Mouse (Mus musculus): Measurements from ENCODE around the gene Mgat1. TPM values are rescaled to one million over a fixed set of nuclear protein-coding genes. Genes with fewer than 3 reads are reported as not detected.

Mgat1 gene
- polyA plus RNA-seq, 1 experiment from 2014 or later: 35.1 TPM

DNA sequence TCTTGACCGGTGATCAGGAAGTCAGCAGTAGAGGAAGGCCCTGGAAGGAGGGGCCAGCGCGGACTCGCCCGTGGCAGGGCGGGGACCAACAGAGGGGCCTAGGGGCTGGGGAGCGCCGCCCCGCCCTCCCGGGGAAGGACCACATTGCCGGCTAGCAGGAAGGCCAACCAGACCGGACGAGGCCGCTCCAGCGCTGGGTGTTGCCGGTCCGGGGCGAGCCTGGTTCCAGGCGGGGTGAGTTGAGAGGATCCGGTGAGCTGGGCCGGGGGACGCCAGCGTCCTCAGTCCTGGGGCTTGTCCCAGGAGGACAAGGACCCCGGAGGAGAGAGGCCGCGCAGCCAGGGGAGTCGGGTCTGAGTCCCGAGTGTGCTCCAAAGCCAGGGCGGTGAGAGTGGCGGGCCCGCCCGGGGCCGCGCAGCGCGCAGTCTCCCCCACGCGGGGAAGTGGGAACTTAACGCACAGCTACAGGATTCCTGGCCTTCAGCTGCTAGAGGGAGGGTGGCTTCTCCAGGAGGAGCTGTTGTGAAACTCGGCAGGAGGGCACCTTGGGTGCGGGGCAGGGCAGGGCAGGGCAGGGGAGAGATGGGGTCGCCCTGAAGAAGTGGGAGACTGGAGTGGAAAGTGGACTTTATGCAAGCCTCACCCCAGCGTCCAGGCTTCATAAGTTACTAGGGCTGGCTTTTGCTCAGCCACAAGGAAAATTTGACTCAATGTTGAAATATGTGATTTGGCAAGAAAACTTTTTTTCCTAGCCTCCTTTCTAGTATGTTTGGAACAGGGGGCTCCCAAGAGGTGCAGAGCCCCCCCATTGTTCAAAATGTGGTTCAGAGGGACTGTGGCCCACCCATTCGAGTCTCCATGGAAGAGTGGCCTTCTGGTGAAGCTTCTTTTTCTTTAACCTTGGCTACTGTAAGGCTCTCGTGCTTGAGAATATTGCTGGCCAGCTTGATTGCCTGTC is 6.7 kb downstream of the Mgat1 start:
- peaks cover 38% of the 10 kb centered on the region for H3K36me3 ChIP-seq (replicated peaks)
- no peaks in the 10 kb centered on the region for H3K27me3 ChIP-seq
- H3K27ac ChIP-seq (replicated peaks): peak overlapping the region; percentile 92
- H3K9me3 ChIP-seq (replicated peaks): no peaks in the 10 kb centered on the region
- peak; percentile 94 for ATAC-seq (ENCODE audit: insufficient read depth)
- H3K4me3 ChIP-seq (replicated peaks): peak overlapping the region; percentile 75
- H3K9ac ChIP-seq: peak overlapping the region; percentile 86
- peak overlapping the region; percentile 82 for H3K4me2 ChIP-seq
- under 1% methylated on average over 45 of the region's 45 CpGs for WGBS (ENCODE audit: insufficient replicate concordance)
- peaks cover 96% of the 10 kb centered on the region for H3K4me1 ChIP-seq (replicated peaks)

DNA sequence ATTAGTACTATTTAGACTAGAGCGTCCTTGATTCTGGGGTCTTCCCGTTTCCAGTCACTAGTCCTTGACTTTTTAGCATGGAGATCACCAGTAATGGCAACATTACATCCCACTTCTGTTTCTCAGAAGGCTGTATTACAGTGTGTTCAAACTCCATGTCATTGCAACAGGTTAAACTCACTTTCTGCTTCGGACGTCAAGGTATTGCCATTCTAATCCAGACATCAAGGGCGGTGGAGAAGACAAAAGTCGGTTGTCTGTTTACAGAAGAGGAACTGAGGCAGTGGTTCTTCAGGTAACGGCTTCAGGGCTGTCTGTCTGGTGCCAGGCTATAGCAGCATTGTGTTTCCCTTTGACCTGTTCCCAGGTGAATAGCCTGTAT is 7.4 kb downstream of the Mgat1 start:
- H3K36me3 ChIP-seq (replicated peaks): peaks cover 45% of the 10 kb centered on the region
- H3K4me1 ChIP-seq (replicated peaks): peaks cover 92% of the 10 kb centered on the region
- no peaks in the 10 kb centered on the region for H3K27me3 ChIP-seq
- H3K4me3 ChIP-seq (replicated peaks): peak overlapping the region; percentile 75
- peak overlapping the region; percentile 82 for H3K4me2 ChIP-seq
- no peak for ATAC-seq (ENCODE audit: insufficient read depth)
- H3K9me3 ChIP-seq (replicated peaks): no peaks in the 10 kb centered on the region
- H3K9ac ChIP-seq: peak overlapping the region; percentile 86
- WGBS (ENCODE audit: insufficient replicate concordance): 19% methylated on average over 7 of the region's 7 CpGs
- H3K27ac ChIP-seq (replicated peaks): peak overlapping the region; percentile 92

DNA sequence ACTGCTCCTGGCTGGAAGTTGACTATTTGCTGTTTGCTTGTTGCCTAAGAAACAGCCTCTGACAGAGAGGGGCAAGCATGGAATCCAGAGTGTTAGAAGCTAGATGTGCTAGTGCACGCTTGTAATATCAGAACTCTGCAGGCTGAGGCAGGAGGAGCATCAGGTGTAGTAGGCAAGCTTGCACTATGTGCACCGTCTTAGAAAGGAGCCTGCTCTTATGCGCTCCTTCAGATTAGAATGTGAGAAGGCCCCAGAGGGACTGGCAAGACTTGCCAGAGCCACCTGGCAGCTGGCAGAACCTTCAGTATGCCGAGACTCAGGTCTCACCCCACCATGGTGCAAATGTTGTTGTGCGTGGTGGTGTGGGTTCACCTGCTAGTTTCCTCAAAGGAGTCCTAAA is 8.1 kb downstream of the Mgat1 start:
- ATAC-seq (ENCODE audit: insufficient read depth): no peak
- Histone ChIP-seq H3K4me3 (replicated peaks) (peak overlapping the region; percentile 75), H3K4me1 (replicated peaks) (peaks cover 91% of the 10 kb centered on the region), H3K9me3 (replicated peaks) (no peaks in the 10 kb centered on the region), H3K9ac (peak overlapping the region; percentile 86), H3K27me3 (no peaks in the 10 kb centered on the region), H3K36me3 (replicated peaks) (peaks cover 52% of the 10 kb centered on the region), H3K27ac (replicated peaks) (peak overlapping the region; percentile 92), H3K4me2 (peak overlapping the region; percentile 82)
- WGBS (ENCODE audit: insufficient replicate concordance): 38% methylated on average over 5 of the region's 5 CpGs

DNA sequence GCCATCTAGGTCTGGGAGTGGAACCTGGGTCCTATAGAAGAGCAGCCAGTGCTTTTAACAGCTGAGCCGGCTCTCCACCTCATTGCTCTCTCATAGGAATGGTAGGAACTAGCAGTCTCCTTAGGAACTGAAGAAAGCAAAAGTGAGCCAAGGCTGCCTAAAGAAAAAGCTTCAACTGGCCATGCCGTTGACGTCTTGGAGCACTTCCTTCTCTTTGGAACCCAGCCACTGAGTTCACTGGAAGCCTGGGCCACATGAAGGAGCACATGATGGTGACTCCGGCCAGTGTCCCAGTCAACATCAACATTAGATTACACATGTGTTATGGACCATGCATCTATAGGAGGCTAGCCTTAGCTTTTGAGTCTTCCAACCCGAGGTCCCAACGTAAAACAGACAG is 9.0 kb downstream of the Mgat1 start:
- ATAC-seq (ENCODE audit: insufficient read depth): no peak
- 77% methylated on average over 6 of the region's 6 CpGs for WGBS (ENCODE audit: insufficient replicate concordance)

DNA sequence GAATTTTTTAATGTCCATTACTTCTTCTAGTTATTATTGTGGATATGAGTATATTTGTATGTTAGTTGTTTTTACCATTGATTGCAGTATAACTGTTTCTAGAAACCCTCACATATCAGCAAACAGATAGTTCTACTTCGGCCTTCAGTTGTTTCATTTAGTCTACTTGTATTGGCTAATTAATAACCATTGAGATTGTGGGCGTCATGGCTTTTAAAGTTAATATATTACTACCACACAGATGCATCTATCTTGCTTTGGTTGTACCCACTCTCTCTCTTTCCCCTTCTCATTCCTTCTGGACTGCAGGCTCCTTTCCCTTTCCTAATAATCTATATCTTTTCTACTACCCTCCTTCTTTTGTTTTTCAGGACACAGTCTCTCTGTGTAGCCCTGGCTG is 15.3 kb downstream of the Mgat1 start:
- H3K9ac ChIP-seq: no peak overlapping the region
- no peaks in the 10 kb centered on the region for H3K27me3 ChIP-seq
- H3K27ac ChIP-seq (replicated peaks): peak overlapping the region; percentile 42
- H3K4me3 ChIP-seq (replicated peaks): no peak overlapping the region
- H3K4me1 ChIP-seq (replicated peaks): peaks cover 44% of the 10 kb centered on the region
- H3K9me3 ChIP-seq (replicated peaks): no peaks in the 10 kb centered on the region
- H3K4me2 ChIP-seq: peak overlapping the region; percentile 8; the same call in 1 of the 2 replicates
- H3K36me3 ChIP-seq (replicated peaks): peaks cover 89% of the 10 kb centered on the region
- WGBS (ENCODE audit: insufficient replicate concordance): 71% methylated on average over 2 of the region's 2 CpGs
- ATAC-seq (ENCODE audit: insufficient read depth): no peak

More for the DNA sequence above, 9.0 kb downstream of the Mgat1 start:
- peaks cover 58% of the 10 kb centered on the region for H3K36me3 ChIP-seq (replicated peaks)
- H3K27me3 ChIP-seq: no peaks in the 10 kb centered on the region
- H3K27ac ChIP-seq (replicated peaks): no peak overlapping the region
- H3K9ac ChIP-seq: no peak overlapping the region
- H3K4me2 ChIP-seq: peak overlapping the region; percentile 82; the same call in 1 of the 2 replicates
- H3K4me1 ChIP-seq (replicated peaks): peaks cover 83% of the 10 kb centered on the region
- H3K4me3 ChIP-seq (replicated peaks): no peak overlapping the region
- no peaks in the 10 kb centered on the region for H3K9me3 ChIP-seq (replicated peaks)

DNA sequence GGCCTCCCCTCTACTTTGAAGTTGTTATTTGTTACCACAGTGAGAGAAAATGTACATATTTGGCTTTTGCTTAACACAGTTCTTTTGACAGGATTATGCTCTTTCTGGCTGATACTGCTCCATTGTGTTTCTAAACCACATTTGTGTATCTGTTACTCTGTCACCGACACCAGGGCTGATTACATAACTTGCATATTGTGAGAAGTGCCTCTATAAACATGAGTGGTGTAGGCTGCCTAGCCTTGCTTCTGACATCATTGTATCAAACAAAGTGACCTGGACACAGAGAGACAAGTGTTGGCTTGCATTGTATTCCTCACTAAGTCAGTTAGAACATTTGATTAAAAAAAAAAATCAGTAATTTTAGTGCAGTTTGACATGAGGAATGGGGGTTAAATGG is 15.8 kb downstream of the Mgat1 start:
- H3K9me3 ChIP-seq (replicated peaks): no peaks in the 10 kb centered on the region
- H3K4me1 ChIP-seq (replicated peaks): peaks cover 44% of the 10 kb centered on the region
- peak overlapping the region; percentile 42 for H3K27ac ChIP-seq (replicated peaks)
- no peak for ATAC-seq (ENCODE audit: insufficient read depth)
- 41% methylated on average over 1 of the region's 1 CpGs for WGBS (ENCODE audit: insufficient replicate concordance)
- H3K36me3 ChIP-seq (replicated peaks): peaks cover 89% of the 10 kb centered on the region
- H3K27me3 ChIP-seq: no peaks in the 10 kb centered on the region
- no peak overlapping the region for H3K4me3 ChIP-seq (replicated peaks)
- no peak overlapping the region for H3K4me2 ChIP-seq
- H3K9ac ChIP-seq: no peak overlapping the region

DNA sequence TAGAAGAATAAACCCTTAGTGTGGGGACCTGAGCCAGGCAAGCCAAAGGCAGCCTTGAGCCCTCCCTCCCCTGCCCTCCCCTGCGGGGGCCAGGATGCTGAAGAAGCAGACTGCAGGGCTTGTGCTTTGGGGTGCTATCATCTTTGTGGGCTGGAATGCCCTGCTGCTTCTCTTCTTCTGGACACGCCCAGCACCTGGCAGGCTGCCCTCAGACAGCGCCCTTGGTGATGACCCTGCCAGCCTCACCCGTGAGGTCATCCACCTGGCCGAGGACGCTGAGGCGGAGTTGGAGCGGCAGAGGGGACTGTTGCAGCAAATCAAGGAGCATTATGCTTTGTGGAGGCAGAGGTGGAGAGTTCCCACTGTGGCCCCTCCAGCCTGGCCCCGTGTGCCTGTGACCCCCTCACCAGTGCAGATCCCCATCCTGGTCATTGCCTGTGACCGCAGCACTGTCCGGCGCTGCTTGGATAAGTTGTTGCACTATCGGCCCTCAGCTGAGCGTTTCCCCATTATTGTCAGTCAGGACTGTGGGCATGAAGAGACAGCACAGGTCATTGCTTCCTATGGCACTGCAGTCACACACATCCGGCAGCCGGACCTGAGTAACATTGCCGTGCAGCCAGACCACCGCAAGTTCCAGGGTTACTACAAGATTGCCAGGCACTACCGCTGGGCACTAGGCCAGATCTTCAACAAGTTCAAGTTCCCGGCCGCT is 16.8 kb downstream of the Mgat1 start:
- Histone ChIP-seq H3K4me1 (replicated peaks) (peaks cover 37% of the 10 kb centered on the region), H3K36me3 (replicated peaks) (peaks cover 86% of the 10 kb centered on the region), H3K4me3 (replicated peaks) (no peak overlapping the region), H3K9me3 (replicated peaks) (no peaks in the 10 kb centered on the region), H3K27me3 (no peaks in the 10 kb centered on the region), H3K4me2 (no peak overlapping the region), H3K27ac (replicated peaks) (no peak overlapping the region), H3K9ac (no peak overlapping the region)
- peak; percentile 13; the same call in 1 of the 2 replicates for ATAC-seq (ENCODE audit: insufficient read depth)
- WGBS (ENCODE audit: insufficient replicate concordance): 91% methylated on average over 21 of the region's 21 CpGs

DNA sequence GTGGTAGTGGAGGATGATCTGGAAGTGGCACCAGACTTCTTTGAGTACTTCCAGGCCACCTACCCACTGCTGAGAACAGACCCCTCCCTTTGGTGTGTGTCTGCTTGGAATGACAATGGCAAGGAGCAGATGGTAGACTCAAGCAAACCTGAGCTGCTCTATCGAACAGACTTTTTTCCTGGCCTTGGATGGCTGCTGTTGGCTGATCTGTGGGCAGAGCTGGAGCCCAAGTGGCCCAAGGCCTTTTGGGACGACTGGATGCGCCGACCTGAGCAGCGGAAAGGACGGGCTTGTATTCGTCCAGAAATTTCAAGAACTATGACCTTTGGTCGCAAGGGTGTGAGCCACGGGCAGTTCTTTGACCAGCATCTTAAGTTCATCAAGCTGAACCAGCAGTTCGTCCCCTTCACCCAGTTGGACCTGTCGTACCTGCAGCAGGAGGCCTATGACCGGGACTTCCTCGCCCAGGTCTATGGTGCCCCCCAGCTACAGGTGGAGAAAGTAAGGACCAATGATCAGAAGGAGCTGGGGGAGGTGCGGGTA is 17.4 kb downstream of the Mgat1 start:
- H3K9ac ChIP-seq: no peak overlapping the region

DNA sequence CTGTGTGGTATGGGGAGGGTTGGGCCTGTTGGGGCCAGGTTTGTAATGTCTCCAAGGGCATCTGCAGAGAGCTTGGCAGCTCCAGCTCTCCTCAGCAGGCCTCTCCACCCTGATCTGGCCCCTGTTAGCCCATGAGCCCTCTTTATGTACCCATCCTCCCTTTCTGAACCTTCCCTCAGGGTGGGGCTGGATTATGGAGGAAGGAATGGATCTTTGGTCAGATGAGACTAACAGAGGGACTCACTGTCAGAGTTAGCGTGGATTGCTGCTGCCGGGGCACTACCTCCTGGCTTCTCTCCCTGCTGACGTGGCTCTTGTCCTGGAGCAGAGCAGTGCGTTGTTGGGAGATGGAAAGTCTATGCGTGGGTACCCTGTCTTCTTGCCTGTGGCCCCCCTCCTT is 18.3 kb downstream of the Mgat1 start:
- no peak for ATAC-seq (ENCODE audit: insufficient read depth)

More for the DNA sequence above, 17.4 kb downstream of the Mgat1 start:
- Histone ChIP-seq H3K27ac (replicated peaks) (no peak overlapping the region), H3K4me2 (no peak overlapping the region), H3K9me3 (replicated peaks) (no peaks in the 10 kb centered on the region), H3K27me3 (no peaks in the 10 kb centered on the region), H3K4me1 (replicated peaks) (peaks cover 40% of the 10 kb centered on the region), H3K36me3 (replicated peaks) (peaks cover 85% of the 10 kb centered on the region), H3K4me3 (replicated peaks) (no peak overlapping the region)
- 84% methylated on average over 14 of the region's 14 CpGs for WGBS (ENCODE audit: insufficient replicate concordance)
- no peak for ATAC-seq (ENCODE audit: insufficient read depth)

DNA sequence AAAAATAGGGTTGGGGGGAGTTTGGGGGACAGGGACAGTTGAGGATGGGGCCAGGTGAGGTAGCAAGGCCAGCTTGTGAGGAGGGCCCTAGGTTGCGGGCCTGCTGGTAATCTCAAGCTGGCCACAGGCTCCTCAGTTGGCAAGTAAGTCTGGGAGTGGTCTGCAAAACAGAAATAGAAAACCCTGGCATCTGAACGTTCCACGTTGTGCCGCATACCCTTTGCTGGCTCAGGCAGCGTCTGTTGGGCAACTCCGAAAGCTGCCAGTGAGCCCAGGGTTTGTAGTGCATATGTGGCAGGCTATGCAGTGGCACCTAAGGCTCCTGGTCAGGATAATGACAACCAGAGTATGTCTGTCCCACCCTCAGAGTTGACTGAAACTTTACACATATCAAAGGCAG is 19.2 kb downstream of the Mgat1 start:
- no peak overlapping the region for H3K9ac ChIP-seq
- H3K27me3 ChIP-seq: no peaks in the 10 kb centered on the region
- H3K27ac ChIP-seq (replicated peaks): no peak overlapping the region
- no peak overlapping the region for H3K4me2 ChIP-seq
- no peak for ATAC-seq (ENCODE audit: insufficient read depth)
- H3K36me3 ChIP-seq (replicated peaks): peaks cover 72% of the 10 kb centered on the region
- H3K4me3 ChIP-seq (replicated peaks): no peak overlapping the region
- peaks cover 45% of the 10 kb centered on the region for H3K4me1 ChIP-seq (replicated peaks)
- 89% methylated on average over 6 of the region's 6 CpGs for WGBS (ENCODE audit: insufficient replicate concordance)
- no peaks in the 10 kb centered on the region for H3K9me3 ChIP-seq (replicated peaks)

More for the DNA sequence above, 18.3 kb downstream of the Mgat1 start:
- no peaks in the 10 kb centered on the region for H3K9me3 ChIP-seq (replicated peaks)
- no peaks in the 10 kb centered on the region for H3K27me3 ChIP-seq
- H3K4me3 ChIP-seq (replicated peaks): no peak overlapping the region
- H3K9ac ChIP-seq: no peak overlapping the region
- no peak overlapping the region for H3K27ac ChIP-seq (replicated peaks)
- peaks cover 76% of the 10 kb centered on the region for H3K36me3 ChIP-seq (replicated peaks)
- 90% methylated on average over 5 of the region's 5 CpGs for WGBS (ENCODE audit: insufficient replicate concordance)
- H3K4me2 ChIP-seq: no peak overlapping the region
- peaks cover 37% of the 10 kb centered on the region for H3K4me1 ChIP-seq (replicated peaks)

DNA sequence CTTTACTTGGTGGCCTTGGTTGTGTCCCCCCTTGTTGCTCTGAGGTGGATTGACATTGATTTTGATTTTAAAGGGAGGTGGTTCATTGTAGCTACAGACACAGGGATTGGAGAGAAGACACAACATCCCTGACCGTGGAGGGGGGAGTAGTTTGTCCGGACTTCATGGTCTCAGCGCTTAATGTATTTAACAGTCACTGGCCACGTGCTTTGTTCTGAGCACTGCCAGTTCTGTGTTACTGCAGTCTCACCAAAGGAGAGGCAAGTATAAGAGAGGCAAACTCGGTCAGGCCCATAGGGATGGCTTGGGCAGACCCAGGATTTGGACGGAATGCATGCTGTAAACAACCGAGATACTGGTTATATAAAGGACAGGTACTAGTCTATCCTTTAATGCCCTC is 20.1 kb downstream of the Mgat1 start:
- no peak overlapping the region for H3K9ac ChIP-seq
- ATAC-seq (ENCODE audit: insufficient read depth): no peak
- H3K4me2 ChIP-seq: no peak overlapping the region
- H3K4me1 ChIP-seq (replicated peaks): peaks cover 45% of the 10 kb centered on the region
- peaks cover 67% of the 10 kb centered on the region for H3K36me3 ChIP-seq (replicated peaks)
- H3K9me3 ChIP-seq (replicated peaks): no peaks in the 10 kb centered on the region
- no peak overlapping the region for H3K27ac ChIP-seq (replicated peaks)
- no peak overlapping the region for H3K4me3 ChIP-seq (replicated peaks)
- WGBS (ENCODE audit: insufficient replicate concordance): 82% methylated on average over 7 of the region's 7 CpGs
- no peaks in the 10 kb centered on the region for H3K27me3 ChIP-seq
